Mouse (Mus musculus) kidney, adult 2 months (tissue): ENCODE measurements around the gene Spsb1. TPM values are rescaled to one million over a fixed set of nuclear protein-coding genes. Genes with fewer than 3 reads are reported as not detected.
A peak's percentile ranks its signal among the peaks of the same experiment; 100 is the strongest.

Experiments used
- DNase-seq: peaks from one replicate; pipeline ENCODE4 v3.0.0; 2021
- H3K27ac ChIP-seq: fragments of 200-500 bp; 2 replicates; pipeline ENCODE4 v1.5.1; 2012; ENCODE audit warnings: low read depth, low read length, control low read depth, inconsistent platforms; ENCODE audit not compliant: insufficient read depth
- H3K27me3 ChIP-seq: fragments of 200-500 bp; replicated peaks from 2 replicates; pipeline ENCODE4 v1.6.1; 2012; ENCODE audit warnings: mild to moderate bottlenecking, moderate library complexity, low read length, inconsistent platforms; ENCODE audit not compliant: control insufficient read depth, insufficient read depth
- H3K36me3 ChIP-seq: fragments of 200-500 bp; 2 replicates; pipeline ENCODE4 v1.6.1; 2012; ENCODE audit warnings: mild to moderate bottlenecking, moderate library complexity, low read length, inconsistent platforms; ENCODE audit not compliant: control insufficient read depth, insufficient read depth
- H3K4me1 ChIP-seq: fragments of 200-500 bp; 2 replicates; pipeline ENCODE4 v1.6.1; 2011; ENCODE audit warnings: low read length; ENCODE audit not compliant: control insufficient read depth, insufficient read depth
- H3K4me3 ChIP-seq: fragments of 200-500 bp; 2 replicates; pipeline ENCODE4 v1.5.1; 2011; ENCODE audit warnings: mild to moderate bottlenecking, low read depth, low read length, control low read depth; ENCODE audit not compliant: insufficient read depth
- CTCF ChIP-seq: fragments of 200-500 bp; conservative IDR thresholded peaks from 2 replicates; pipeline ENCODE4 v1.5.1; 2011; ENCODE audit warnings: low read depth, mild to moderate bottlenecking, control low read depth, low read length, moderate library complexity, mixed read lengths; ENCODE audit not compliant: insufficient read depth, insufficient read length
- POLR2A ChIP-seq: fragments of 200-500 bp; IDR thresholded peaks from one replicate; pipeline ENCODE4 v1.6.1; 2011; ENCODE audit warnings: low read depth, low read length, control low read depth
- WGBS: fragments of 180-500 bp; shearing (Covaris S2); methylation state at CpG from one replicate; pipeline ENCODE4 v1.1.7; 2018; 5-methylcytosine and 5-hydroxymethylcytosine counted together
- polyA plus RNA-seq: library from polyadenylated mRNA; depleted of rRNA; stranded (reverse); fragments of >200 nt; gene quantifications from 2 replicates; pipeline ENCODE4 v1.2.3, GENCODE M21; 2012

The Spsb1 gene
- polyA plus RNA-seq, 1 experiment: 6.5 TPM

DNA sequence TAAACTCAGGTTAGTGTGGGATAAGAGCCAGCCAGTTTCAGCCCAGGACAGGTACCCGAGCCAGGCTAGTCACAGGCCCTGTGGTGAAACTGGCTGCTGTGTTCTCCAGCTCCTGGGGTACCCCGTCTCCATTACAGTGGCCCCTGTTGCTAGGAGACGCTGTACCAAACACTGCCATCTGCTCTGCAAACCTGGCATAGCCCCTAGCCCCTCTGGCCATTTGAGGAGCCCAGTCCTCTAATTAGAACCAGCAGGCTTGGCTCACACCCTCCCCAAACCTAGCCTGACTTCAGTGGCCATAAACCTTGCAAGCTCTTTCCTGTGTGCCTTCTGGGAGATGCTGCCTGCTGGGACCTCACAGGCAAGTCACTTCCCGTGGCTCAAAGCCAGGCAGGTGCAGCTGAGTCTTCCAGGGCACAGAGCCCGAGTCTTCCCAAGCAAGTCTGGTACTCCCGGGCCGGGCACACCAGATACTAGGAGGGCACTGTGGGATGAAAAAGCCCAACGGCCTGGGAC lies 78.8 kb downstream of the Spsb1 start:
- no peak for TF ChIP-seq POLR2A
- no peak for TF ChIP-seq CTCF
- no peak for DNase-seq
- no peaks in the 10 kb centered on the region for H3K36me3 ChIP-seq
- 71% methylated on average over 8 of the region's 8 CpGs for WGBS
- no peaks in the 10 kb centered on the region for H3K4me1 ChIP-seq
- H3K27me3 ChIP-seq: no peaks in the 10 kb centered on the region
- H3K4me3 ChIP-seq: no peak overlapping the region
- H3K27ac ChIP-seq: no peak overlapping the region

DNA sequence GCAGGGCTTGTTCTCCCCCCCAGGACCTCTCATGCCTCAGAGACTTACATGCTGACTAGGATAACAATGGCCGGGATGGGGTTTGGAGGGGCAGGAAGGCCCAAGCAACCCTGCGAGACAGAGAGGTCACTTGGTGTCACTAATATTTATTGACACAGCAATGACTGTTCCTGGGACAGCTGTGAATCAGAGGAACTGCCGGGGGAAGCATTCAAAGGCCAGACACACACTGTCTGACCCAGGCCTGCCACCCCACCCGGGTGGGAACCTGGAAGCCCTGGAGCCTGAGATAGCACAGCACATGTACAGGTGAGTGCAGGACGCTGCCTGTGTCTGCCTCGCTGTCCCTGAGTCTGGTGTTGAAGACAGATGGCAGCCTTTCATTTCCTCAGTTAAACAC lies 79.5 kb downstream of the Spsb1 start:
- WGBS: 63% methylated on average over 6 of the region's 6 CpGs
- Histone ChIP-seq H3K4me3 (no peak overlapping the region), H3K27me3 (no peaks in the 10 kb centered on the region), H3K36me3 (no peaks in the 10 kb centered on the region), H3K27ac (no peak overlapping the region), H3K4me1 (no peaks in the 10 kb centered on the region)
- peak; percentile 72 for DNase-seq
- TF ChIP-seq CTCF: no peak

DNA sequence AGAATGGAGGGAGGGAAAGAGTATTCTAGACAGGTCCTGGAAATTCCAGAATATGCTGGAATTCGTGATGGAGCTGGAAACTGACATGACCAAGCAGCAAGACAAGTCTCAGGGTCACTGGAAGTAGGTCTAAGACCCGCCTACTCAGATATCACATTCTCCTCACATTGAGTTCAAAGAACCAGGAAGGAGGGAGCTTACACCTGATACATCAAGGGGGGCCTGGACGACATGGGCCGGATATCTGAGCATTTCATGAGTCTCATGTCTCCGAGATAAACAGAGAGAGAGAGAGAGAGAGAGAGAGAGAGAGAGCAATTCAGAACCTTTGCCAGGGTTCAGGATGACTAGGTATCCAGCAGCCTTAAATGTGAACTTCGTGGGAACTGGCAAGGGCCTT lies 82.6 kb downstream of the Spsb1 start:
- H3K36me3 ChIP-seq: no peaks in the 10 kb centered on the region
- DNase-seq: no peak
- H3K27me3 ChIP-seq: no peaks in the 10 kb centered on the region
- H3K4me1 ChIP-seq: no peaks in the 10 kb centered on the region
- no peak overlapping the region for H3K4me3 ChIP-seq
- TF ChIP-seq POLR2A: no peak
- TF ChIP-seq CTCF: no peak
- WGBS: 54% methylated on average over 6 of the region's 6 CpGs
- H3K27ac ChIP-seq: no peak overlapping the region

DNA sequence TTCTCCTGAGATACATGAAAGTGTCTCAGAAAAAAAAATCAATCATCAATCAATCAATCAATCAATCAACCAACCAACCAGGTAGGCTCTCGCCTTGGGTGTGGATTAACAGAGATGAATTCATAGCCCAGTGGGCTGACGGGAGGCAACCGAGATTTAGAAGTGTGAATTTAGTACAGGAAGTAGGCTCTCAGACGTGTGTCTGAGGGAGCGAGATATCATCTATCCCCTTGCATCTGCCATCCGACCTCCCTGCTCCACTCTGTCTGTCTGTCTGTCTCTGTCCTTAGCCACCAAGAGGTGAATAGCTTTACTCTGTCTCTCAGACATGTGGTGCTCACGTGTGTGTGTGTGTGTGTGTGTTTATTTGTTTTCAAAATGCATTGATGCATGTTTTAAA lies 83.3 kb downstream of the Spsb1 start:
- TF ChIP-seq POLR2A (no peak), CTCF (no peak)
- Histone ChIP-seq H3K27ac (no peak overlapping the region), H3K36me3 (no peaks in the 10 kb centered on the region), H3K4me3 (no peak overlapping the region), H3K4me1 (no peaks in the 10 kb centered on the region), H3K27me3 (no peaks in the 10 kb centered on the region)
- WGBS: 66% methylated on average over 7 of the region's 7 CpGs
- DNase-seq: no peak

DNA sequence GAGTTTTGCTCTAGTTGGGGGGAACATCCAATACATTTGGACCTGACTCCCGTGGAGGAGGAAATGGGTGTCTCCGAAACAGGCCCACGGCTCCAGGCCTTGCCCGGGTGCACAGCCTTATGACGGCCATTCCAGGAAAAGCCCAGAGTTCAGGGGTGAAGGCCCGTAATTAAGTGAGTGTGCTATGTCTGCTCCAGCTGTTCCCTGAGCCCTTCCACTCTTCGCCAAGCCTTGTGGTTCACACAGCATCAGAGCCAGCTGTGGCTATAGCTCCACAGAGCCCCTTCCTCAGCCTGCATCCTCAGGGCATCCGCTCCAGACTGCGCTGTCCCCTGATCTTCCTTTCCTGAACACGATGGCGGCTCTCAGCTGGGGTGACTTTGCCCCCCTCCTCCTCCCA lies 83.8 kb downstream of the Spsb1 start:
- Histone ChIP-seq H3K27ac (no peak overlapping the region), H3K36me3 (no peaks in the 10 kb centered on the region), H3K4me1 (no peaks in the 10 kb centered on the region), H3K4me3 (no peak overlapping the region), H3K27me3 (no peaks in the 10 kb centered on the region)
- TF ChIP-seq CTCF: no peak
- no peak for TF ChIP-seq POLR2A
- 60% methylated on average over 11 of the region's 11 CpGs for whole genome bisulfite sequencing
- peak; percentile 42 for DNase-seq

DNA sequence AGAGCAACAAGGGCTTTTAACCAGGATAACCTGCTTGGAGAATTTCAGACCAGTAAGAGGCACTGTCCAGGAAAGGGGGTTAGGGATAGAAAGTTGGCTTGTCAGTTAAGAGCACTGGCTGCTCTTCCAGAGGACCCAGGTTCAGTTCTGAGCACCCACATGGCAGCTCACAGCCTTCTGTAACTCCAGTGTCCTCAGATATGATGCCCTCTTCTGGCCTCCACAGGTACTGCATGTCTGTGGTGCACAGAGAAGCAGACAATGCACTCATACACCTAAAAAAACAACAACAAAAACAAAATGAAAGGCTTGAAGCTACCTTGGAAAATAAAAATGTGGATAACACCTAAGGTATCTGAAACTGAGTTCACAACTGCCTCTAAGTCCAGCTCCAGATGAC lies 84.4 kb downstream of the Spsb1 start:
- no peaks in the 10 kb centered on the region for H3K36me3 ChIP-seq
- TF ChIP-seq POLR2A (no peak), CTCF (peak; percentile 37)
- no peaks in the 10 kb centered on the region for H3K4me1 ChIP-seq
- no peak overlapping the region for H3K27ac ChIP-seq
- no peaks in the 10 kb centered on the region for H3K27me3 ChIP-seq
- no peak for DNase-seq
- H3K4me3 ChIP-seq: no peak overlapping the region

DNA sequence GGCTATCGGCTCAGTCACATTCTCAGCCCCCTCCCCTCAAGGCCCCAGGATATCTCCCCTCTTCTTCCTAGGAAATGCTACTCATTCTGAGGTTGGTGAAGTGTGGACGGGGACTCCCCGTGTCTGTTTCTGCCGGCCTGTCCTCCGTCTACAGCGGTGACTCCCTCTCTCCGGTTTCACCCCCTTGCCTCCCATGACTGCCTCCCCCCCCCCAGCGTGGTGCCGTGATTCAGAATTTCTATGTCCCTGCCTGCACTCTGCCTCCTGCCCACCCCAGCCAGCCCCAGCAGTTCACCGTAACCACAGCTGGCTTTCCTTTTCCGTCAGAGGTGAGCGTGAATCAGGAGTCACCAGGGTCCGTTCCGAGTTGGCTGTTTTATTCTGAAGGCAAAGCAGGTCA lies 86.1 kb downstream of the Spsb1 start:
- TF ChIP-seq CTCF (no peak), POLR2A (no peak)
- Histone ChIP-seq H3K27ac (no peak overlapping the region), H3K27me3 (no peaks in the 10 kb centered on the region), H3K4me1 (no peaks in the 10 kb centered on the region), H3K4me3 (no peak overlapping the region), H3K36me3 (no peaks in the 10 kb centered on the region)
- WGBS: 65% methylated on average over 14 of the region's 14 CpGs
- DNase-seq: no peak

DNA sequence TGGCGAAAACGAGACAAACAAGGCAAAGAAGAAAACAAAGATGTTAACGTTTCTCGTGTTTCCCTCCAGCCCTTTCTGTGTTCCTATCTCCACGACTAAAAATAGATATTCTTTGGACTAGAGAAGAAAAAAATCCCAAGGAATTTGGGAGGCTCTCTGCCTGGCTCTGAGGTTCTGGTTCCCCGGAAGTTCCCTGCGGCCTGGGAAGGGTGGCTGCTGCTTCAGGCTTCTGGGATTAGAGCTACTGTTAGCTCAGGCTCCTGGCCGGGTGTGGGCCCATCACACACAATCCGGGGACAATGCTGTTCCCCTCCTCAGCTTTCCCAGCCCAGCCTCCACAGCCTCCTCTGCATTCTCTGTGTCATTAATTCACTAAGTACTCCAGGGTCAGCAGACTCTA lies 86.8 kb downstream of the Spsb1 start:
- Histone ChIP-seq H3K36me3 (no peaks in the 10 kb centered on the region), H3K27me3 (no peaks in the 10 kb centered on the region), H3K4me1 (no peaks in the 10 kb centered on the region), H3K4me3 (no peak overlapping the region), H3K27ac (peak overlapping the region; percentile 69; the same call in 1 of the 2 replicates)
- peak; percentile 45 for DNase-seq
- TF ChIP-seq POLR2A (no peak), CTCF (no peak)
- 58% methylated on average over 9 of the region's 9 CpGs for WGBS
